Mouse (Mus musculus): ENCODE data around the gene Gm1113.

Gm1113 gene

DNA sequence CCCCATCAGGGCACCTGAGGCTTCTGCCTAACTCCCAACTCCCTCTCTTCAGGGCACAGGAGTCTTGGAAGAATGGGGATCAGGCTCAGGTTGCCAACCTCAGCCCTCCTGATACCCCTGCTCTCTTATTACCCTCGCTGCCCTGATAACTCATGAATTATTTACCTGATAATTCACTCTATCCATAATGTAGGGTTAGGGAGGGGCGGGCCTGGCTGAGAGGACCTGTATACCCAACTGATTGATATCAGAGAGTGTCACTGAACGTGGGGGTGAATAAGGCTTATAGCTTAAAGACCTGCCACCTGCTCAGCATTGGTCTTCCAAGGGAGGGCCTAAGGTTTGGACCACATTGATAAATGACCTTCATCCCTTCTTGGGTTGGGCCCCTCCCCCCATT lies at the start of gene Gm1113:
Gm1113 (minus strand) TSS at position 101 of the 400 bp plus-strand sequence.
- no peak for ATAC-seq (ENCODE audit: low TSS enrichment)

DNA sequence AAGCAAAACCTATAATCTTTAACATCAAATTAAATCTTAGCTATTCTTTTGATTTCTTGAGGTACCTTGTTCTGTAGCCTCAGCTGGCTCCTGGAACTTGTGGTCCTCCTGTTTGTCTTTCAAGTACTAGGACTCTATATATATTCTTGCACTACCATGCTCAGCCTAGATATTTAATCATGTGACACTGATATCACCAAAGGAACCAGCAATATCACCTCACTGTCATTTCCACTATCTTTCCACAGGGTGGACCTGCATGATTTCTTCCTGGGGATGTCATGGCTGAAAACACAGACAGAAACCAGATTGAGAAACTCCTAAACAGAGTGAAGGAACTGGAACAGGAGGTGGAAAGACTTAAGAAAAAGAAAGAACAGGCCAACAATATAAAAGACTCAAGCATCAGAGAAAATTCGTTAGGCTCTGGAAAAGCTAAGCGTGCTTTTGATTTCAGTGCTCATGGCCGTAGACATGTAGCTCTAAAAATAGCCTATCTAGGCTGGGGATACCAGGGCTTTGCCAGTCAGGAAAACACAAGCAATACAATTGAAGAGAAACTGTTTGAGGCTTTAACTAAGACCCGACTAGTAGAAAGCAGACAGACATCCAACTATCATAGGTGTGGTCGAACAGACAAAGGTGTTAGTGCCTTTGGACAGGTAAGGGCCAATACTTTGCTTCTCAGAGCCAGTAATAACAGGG lies 46.6 kb upstream of the Gm1113 start:
- ATAC-seq (ENCODE audit: low TSS enrichment), result no peak

DNA sequence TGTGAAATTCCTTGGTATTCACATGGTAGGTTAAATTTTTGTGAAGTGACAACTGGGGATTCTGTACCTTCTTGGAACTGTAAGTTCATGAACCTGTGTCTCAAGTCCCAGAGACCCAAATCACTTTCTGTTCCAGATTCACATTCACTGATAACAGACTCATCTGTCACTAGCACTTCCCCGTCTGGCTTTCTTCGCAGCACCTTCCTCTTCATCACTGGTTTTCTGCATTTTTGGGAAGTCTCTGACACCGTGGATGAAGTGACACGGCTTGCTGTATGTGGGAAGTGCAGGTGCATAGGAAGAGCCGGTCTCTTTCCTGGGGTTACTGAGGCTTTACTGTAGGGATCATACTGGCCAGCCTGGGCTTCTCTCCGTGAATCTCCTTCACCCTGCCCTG lies 43.5 kb upstream of the Gm1113 start:
- ATAC-seq (ENCODE audit: low TSS enrichment), result no peak

- ATAC-seq (ENCODE audit: low TSS enrichment), result no peak
Measured at GRCm38 (mm10) chr9:35561076-35561475, 43.0 kb upstream of the Gm1113 start.

DNA sequence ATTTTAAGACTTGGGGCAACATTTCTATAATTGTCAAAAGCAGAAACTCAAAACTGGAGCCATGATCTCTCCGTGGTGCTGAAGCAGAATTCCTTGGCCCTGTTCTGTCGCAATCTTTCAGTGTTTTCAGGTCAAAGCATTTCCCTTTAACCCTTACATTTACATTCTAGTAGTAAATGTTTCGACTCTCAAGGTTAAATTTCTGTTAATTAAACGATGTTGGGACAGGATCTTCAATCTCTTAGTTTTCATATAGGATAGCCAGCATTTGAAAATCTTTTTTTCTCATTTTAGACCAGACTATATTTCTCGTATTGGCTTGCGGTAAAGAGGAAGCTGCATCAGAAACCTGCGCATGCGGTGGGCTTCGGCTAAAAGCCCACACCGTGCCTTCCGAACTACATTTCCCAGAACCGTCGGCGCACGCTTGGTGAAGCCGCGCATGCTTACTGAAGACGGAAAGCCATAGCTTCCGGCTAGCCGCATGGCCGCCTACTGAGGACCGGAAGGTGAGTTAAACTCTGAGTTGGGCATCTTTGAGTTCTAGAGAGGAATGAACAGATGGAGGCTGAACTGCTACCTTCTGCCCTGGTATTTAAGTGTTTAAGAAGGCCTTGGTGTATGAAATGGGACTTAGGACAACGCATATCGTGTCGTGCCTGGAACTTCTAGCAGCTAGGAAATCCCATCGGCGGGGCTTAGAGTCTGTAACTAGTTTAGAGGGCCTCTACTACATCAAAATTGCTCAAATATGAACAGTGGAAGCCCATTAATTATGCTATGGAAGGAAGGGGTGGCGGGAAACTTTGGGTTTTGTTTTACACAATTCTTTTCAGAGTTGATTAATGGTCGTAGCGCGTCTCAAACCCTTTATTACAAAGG lies 41.2 kb upstream of the Gm1113 start:
- peak; percentile 88 for ATAC-seq (ENCODE audit: low TSS enrichment)

- peak; percentile 53 for ATAC-seq (ENCODE audit: low TSS enrichment)
Measured at GRCm38 (mm10) chr9:35558257-35559008, 40.4 kb upstream of the Gm1113 start, which contains the start of the genes Ddx25 and Pus3. Gene Ddx25, minus strand, starts transcription at chr9:35558528. Gene Pus3, plus strand, starts transcription at chr9:35558595.

DNA sequence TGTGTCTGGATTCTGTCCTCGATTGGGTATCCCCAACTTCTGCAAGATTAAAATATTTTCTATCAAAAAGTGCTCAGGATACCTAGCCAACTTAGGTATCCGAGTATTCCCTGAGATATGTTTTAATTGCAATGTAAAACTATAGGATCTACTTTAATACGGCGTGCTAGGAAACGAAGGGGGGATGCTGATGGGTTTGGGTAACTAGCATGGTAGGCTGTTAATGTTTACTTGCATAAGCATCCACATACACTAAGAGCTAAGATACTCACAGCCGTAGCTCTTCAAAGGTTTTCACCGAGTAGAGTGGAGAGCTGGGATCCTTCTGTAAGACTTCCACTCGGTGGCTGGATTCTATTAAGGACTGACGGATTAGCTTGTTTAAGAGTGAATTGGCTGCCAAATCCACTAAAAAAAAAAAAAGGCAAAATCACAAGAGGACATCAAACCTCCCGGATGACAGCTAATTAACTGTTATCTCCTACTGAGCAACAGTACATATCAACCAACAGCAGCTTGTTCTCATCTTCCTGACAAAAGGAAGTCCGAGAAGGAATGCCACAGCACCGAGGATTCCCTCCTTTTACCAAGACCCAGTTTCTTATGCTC lies 38.5 kb upstream of the Gm1113 start:
- no peak for ATAC-seq (ENCODE audit: low TSS enrichment)

- ATAC-seq (ENCODE audit: low TSS enrichment), result no peak
Measured at GRCm38 (mm10) chr9:35548455-35548854, 30.4 kb upstream of the Gm1113 start.

DNA sequence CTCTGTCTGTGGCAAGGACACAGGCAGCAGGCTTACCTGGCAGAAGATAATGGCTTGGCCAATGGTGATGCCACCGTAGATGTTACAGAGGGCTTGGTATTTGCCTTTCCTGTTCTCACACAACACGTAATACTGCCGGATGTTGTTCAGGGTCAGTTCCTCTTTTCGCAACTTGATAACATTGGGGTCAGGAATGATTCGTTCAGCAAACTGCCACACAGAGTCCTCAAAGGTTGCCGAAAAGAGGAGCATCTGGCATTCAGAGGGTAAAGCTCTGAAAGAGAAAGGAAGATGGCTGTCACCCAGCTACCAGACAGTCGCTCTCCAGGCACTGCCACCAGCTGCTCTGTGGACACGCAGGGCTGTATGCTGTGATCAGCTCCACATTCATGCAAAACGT lies 28.7 kb upstream of the Gm1113 start:
- no peak for ATAC-seq (ENCODE audit: low TSS enrichment)

DNA sequence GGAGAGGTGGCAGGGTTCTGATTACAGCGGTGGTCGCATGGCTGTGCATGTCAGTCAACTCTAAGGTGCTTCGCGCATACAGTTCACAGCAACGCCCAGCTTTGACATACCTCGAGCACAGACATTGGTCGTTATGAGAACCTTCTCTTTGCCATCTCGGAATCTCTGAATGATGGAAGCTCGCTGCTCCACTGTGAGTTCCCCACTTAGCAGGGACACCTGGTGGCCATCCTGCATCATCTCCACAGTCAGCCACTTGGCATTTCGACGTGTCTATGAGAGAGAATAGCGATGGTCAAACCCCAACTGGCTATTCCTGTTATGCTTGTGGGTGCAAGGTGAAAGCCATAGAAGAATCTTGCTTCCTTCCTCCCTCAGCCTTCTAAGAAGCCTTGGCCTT lies 27.6 kb upstream of the Gm1113 start:
- peak; percentile 81 for ATAC-seq (ENCODE audit: low TSS enrichment)

GRCm38 (mm10) chr9:35544666-35545065 lies 26.6 kb upstream of the Gm1113 start:
- no peak for ATAC-seq (ENCODE audit: low TSS enrichment)

DNA sequence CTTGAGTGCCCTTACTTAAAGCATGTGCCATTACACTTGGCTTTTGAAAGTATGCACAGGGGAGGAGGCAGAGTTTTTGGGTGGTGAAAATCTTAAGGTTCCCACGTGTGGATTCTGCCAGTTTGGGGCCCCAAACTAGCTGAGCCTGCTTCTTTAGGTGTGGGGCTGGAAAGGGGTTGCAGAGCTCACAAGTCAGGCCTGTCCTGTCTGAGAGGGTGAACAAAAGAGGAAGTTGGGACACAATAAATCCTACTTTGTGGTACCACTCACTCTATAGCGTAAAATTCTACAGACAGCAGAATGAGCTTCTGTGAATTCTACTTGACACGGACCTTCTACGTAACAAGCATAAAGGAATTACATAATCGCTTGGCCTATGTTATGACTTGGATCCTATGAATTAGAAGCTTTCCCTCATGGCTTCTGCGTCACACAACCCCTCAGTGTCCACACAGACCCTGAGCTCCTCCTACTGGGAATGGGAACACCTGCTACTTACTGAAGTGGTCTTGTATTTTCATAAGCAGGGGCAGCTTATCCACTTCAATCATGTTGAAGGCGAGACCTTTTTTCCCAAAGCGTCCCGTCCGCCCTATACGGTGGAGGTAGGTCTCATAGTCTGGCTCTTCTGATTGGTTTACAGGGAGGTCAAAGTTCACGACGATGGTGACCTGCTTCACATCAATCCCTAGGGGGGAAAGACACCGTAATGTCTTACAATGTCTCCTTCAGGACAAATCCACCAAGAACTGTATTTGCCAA lies 25.2 kb upstream of the Gm1113 start:
- ATAC-seq (ENCODE audit: low TSS enrichment), result no peak

DNA sequence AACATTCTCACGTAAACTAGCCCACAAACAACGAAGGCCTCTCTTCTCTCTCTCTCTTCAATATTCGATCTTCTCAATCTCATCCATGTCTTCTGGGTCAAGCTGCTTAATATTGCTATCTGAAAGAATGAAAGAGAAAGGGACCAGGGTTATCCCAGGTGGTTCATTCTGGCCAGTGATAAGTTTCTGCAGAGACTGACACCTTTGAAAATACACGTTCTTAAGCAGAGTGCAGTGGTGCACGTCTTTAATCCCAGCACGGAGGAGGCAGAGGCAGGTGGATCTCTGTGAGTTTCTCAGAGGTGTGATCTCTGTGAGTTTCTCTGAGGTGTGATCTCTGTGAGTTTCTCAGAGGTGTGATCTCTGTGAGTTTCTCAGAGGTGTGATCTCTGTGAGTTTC lies 23.9 kb upstream of the Gm1113 start:
- no peak for ATAC-seq (ENCODE audit: low TSS enrichment)

- peak; percentile 81 for ATAC-seq (ENCODE audit: low TSS enrichment)
Measured at GRCm38 (mm10) chr9:35541488-35541887, 23.4 kb upstream of the Gm1113 start.

- no peak for ATAC-seq (ENCODE audit: low TSS enrichment)
Measured at GRCm38 (mm10) chr9:35541024-35541423, 23.0 kb upstream of the Gm1113 start.

- ATAC-seq (ENCODE audit: low TSS enrichment), result no peak
Measured at GRCm38 (mm10) chr9:35539001-35539750, 21.1 kb upstream of the Gm1113 start.

DNA sequence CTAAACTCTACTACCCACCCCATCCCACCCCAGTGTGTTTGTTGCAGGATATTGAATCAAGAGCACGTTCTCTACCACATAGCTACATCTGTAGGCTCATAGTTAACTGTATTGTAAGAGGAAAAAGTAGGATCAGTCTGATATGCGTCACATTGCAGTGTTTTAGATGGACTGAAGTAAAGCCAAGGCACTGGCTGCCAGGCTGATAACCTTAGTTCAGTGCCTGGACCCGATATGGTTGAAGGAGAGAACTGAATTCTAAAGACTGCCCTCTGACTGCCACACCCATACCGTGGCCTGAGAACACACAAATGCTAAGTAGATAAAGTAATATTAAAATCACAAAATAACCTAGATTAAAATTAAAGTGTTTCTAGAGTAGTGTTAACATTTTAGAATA lies 17.8 kb upstream of the Gm1113 start:
- ATAC-seq (ENCODE audit: low TSS enrichment), result no peak

DNA sequence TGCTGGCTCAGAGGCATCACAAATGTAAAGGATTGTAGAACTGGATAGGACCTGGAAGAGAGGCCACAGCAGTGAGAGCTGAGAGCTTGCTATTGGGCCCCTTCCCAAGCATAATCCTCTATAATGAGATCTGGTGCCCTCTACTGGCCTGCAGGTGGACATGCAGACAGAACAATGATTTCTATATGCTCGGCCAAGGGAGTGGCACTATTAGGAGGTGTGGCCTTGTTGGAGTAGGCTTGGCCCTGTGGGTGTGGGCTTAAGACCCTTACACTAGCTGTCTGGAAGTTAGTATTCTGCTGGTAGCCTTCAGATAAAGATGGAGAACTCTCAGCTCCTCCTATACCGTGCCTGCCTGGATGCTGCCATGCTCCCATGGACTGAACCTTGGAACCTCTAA lies 17.0 kb upstream of the Gm1113 start:
- ATAC-seq (ENCODE audit: low TSS enrichment), result peak; percentile 90

DNA sequence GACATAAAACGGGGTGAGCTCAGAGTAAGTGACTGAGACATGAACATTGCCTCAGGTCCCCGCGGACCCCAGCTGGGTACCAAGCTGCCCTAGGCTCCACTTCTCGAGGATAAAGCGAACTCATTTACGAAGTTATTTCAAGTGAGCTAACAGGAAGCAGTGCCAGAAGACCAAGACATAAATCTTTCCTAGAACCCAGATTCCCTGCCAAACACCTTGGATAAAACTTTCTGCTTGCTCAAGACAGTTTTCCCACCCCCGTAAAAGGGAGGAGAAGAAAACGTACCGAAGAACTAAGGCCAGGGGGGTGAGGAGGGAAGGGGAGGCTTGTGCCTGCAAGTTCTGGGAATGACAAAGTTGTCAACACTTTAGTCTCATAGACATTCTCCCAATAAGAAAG lies 15.2 kb upstream of the Gm1113 start:
- no peak for ATAC-seq (ENCODE audit: low TSS enrichment)

GRCm38 (mm10) chr9:35529796-35530195 lies 11.7 kb upstream of the Gm1113 start:
- ATAC-seq (ENCODE audit: low TSS enrichment), result no peak

All from frontal cortex, adult (tissue).